Mouse (Mus musculus) lung, postnatal 0 days (tissue): ENCODE data around the gene Eya2. TPM values are rescaled to one million over a fixed set of nuclear protein-coding genes. Genes with fewer than 3 reads are reported as not detected.
"Not testable (repeated sequence)": the region's sequence is repeated elsewhere in the genome, so short reads cannot be mapped to it uniquely, and the experiment has no call there.

Source experiments
- ATAC-seq: fragments of 200-750 bp; cut with Nextera tagmentation; 2 replicates; pipeline ENCODE4 v1.8.0; 2017; ENCODE audit warnings: moderate library complexity
- DNase-seq: peaks from one replicate; pipeline ENCODE4 v3.0.0-alpha.2; 2016; ENCODE audit warnings: low spot score
- H3K27ac ChIP-seq: fragments of 300-500 bp; sonication (generic); 2 replicates; pipeline ENCODE4 v1.5.1; 2014; ENCODE audit warnings: antibody characterized with exemption, mild to moderate bottlenecking, low read length, mixed read lengths
- H3K27me3 ChIP-seq: fragments of 300-500 bp; sonication (generic); replicated peaks from 2 replicates; pipeline ENCODE4 v1.6.1; 2014; ENCODE audit warnings: low read length, mixed read lengths; ENCODE audit not compliant: insufficient read depth
- H3K36me3 ChIP-seq: fragments of 300-500 bp; sonication (generic); 2 replicates; pipeline ENCODE4 v1.6.1; 2014; ENCODE audit warnings: low read length, mixed read lengths; ENCODE audit not compliant: insufficient read depth
- H3K4me1 ChIP-seq: fragments of 300-500 bp; sonication (generic); 2 replicates; pipeline ENCODE4 v1.6.1; 2014; ENCODE audit warnings: antibody characterized with exemption, low read depth, low read length, mixed read lengths; ENCODE audit not compliant: insufficient read depth
- H3K4me2 ChIP-seq: fragments of 300-500 bp; sonication (generic); replicated peaks from 2 replicates; pipeline ENCODE4 v1.6.1; 2014; ENCODE audit warnings: low read depth, mild to moderate bottlenecking, low read length, moderate library complexity, mixed read lengths
- H3K4me3 ChIP-seq: fragments of 300-500 bp; sonication (generic); 2 replicates; pipeline ENCODE4 v1.5.1; 2014; ENCODE audit warnings: low read depth, low read length
- H3K9ac ChIP-seq: fragments of 300-500 bp; sonication (generic); replicated peaks from 2 replicates; pipeline ENCODE4 v1.6.1; 2014; ENCODE audit warnings: low read depth, mild to moderate bottlenecking
- H3K9me3 ChIP-seq: fragments of 300-500 bp; sonication (generic); 2 replicates; pipeline ENCODE4 v1.6.1; 2016; ENCODE audit warnings: low read length, mixed read lengths
- CTCF ChIP-seq: IDR thresholded peaks from 2 replicates; pipeline ENCODE4 v1.5.1; 2016; ENCODE audit warnings: antibody characterized with exemption, mild to moderate bottlenecking
- EP300 ChIP-seq: IDR thresholded peaks from 2 replicates; pipeline ENCODE4 v1.6.1; 2016; ENCODE audit warnings: antibody characterized with exemption, mild to moderate bottlenecking, control low read depth
- whole genome bisulfite sequencing: fragments of 180-500 bp; shearing (Covaris S2); extraction: QIAGEN DNeasy Blood & Tissue Kit; methylation state at CpG from one replicate; pipeline ENCODE4 v1.1.7; 2014; 5-methylcytosine and 5-hydroxymethylcytosine counted together
- polyA plus RNA-seq: library from polyadenylated mRNA; unstranded; fragments of >200 nt; fragmentation: Nextera tagmentation; extraction: Ambion mirVana; gene quantifications from 2 replicates; pipeline ENCODE4 v1.2.1, GENCODE M21; 2015

Eya2 gene
- polyA plus RNA-seq: 25.7 and 27.8 TPM in 2 replicates

GRCm38 (mm10) chr2:165594907-165595675, at the start of gene Eya2:
TSS of gene Eya2 (plus strand) at chr2:165595032.
- Histone ChIP-seq H3K9ac (peak within 1 kb of the TSS; percentile 32; the same call in 1 of the 2 replicates), H3K4me3 (peak within 1 kb of the TSS; percentile 47), H3K4me2 (peak within 1 kb of the TSS; percentile 62), H3K27ac (peak within 1 kb of the TSS; percentile 43; the same call in 1 of the 2 replicates), H3K4me1 (no peaks in the 10 kb centered on the region; the same call in 1 of the 2 replicates), H3K9me3 (no peaks in the 10 kb centered on the region), H3K36me3 (no peaks in the 10 kb centered on the region), H3K27me3 (peaks cover 19% of the 10 kb centered on the region)
- DNase-seq (peak; percentile 31), ATAC-seq (peak; percentile 58)
- TF ChIP-seq CTCF: peak; percentile 20; the same call in 1 of the 2 replicates
- no peak for TF ChIP-seq EP300
- 1% methylated on average over 57 of the region's 83 CpGs for WGBS

- WGBS: 93% methylated on average over 2 of the region's 2 CpGs
- Histone ChIP-seq H3K27me3 (no peaks in the 10 kb centered on the region), H3K4me3 (no peak overlapping the region), H3K9me3 (no peaks in the 10 kb centered on the region), H3K9ac (no peak overlapping the region), H3K4me2 (no peak overlapping the region), H3K4me1 (no peaks in the 10 kb centered on the region), H3K27ac (no peak overlapping the region), H3K36me3 (no peaks in the 10 kb centered on the region)
- no peak for DNase-seq
- no peak for ATAC-seq
- no peak for TF ChIP-seq CTCF
- TF ChIP-seq EP300: no peak
Measured at GRCm38 (mm10) chr2:165545687-165546086, 49.1 kb upstream of the Eya2 start.

- H3K9ac ChIP-seq: no peak overlapping the region
- DNase-seq (no peak), ATAC-seq (no peak)
- H3K4me3 ChIP-seq: no peak overlapping the region
- no peaks in the 10 kb centered on the region for H3K27me3 ChIP-seq
- H3K36me3 ChIP-seq: no peaks in the 10 kb centered on the region
- no peaks in the 10 kb centered on the region for H3K4me1 ChIP-seq
- no peak overlapping the region for H3K27ac ChIP-seq
- TF ChIP-seq CTCF (no peak), EP300 (no peak)
- H3K9me3 ChIP-seq: no peaks in the 10 kb centered on the region
- WGBS: 60% methylated on average over 8 of the region's 8 CpGs
- H3K4me2 ChIP-seq: no peak overlapping the region
Measured at GRCm38 (mm10) chr2:165546341-165546740, 48.5 kb upstream of the Eya2 start.

GRCm38 (mm10) chr2:165547410-165547809, 47.4 kb upstream of the Eya2 start:
- no peak overlapping the region for H3K27ac ChIP-seq
- H3K9me3 ChIP-seq: no peaks in the 10 kb centered on the region
- TF ChIP-seq EP300 (no peak), CTCF (no peak)
- no peak overlapping the region for H3K4me2 ChIP-seq
- DNase-seq: no peak
- no peaks in the 10 kb centered on the region for H3K36me3 ChIP-seq
- ATAC-seq: no peak
- WGBS: 55% methylated on average over 9 of the region's 9 CpGs
- no peak overlapping the region for H3K4me3 ChIP-seq
- H3K27me3 ChIP-seq: no peaks in the 10 kb centered on the region
- no peak overlapping the region for H3K9ac ChIP-seq
- H3K4me1 ChIP-seq: no peaks in the 10 kb centered on the region

GRCm38 (mm10) chr2:165548627-165549026, 46.2 kb upstream of the Eya2 start:
- Histone ChIP-seq H3K9me3 (no peaks in the 10 kb centered on the region), H3K4me1 (no peaks in the 10 kb centered on the region), H3K36me3 (no peaks in the 10 kb centered on the region), H3K27me3 (no peaks in the 10 kb centered on the region), H3K4me2 (no peak overlapping the region), H3K9ac (no peak overlapping the region), H3K27ac (no peak overlapping the region), H3K4me3 (no peak overlapping the region)
- no peak for TF ChIP-seq EP300
- no peak for TF ChIP-seq CTCF
- 66% methylated on average over 6 of the region's 6 CpGs for WGBS
- ATAC-seq (no peak), DNase-seq (no peak)

- not testable (repeated sequence) for H3K36me3 ChIP-seq, H3K27me3 ChIP-seq, H3K4me2 ChIP-seq, H3K4me3 ChIP-seq, H3K9ac ChIP-seq, H3K4me1 ChIP-seq, ATAC-seq, DNase-seq, H3K9me3 ChIP-seq, H3K27ac ChIP-seq
- 72% methylated on average over 7 of the region's 7 CpGs for WGBS
- peak; percentile 47 for TF ChIP-seq CTCF
Measured at GRCm38 (mm10) chr2:165550410-165550809, 44.4 kb upstream of the Eya2 start.
